Mouse (Mus musculus) liver, postnatal 0 days (tissue): ENCODE data around the gene Gse1.

Source experiments
- CTCF ChIP-seq: sonication (generic); IDR thresholded peaks from 2 replicates; pipeline ENCODE4 v1.5.1; 2016; ENCODE audit warnings: antibody characterized with exemption, low read depth
- EP300 ChIP-seq: IDR thresholded peaks from 2 replicates; pipeline ENCODE4 v1.6.1; 2016; ENCODE audit warnings: antibody characterized with exemption, low read depth, mild to moderate bottlenecking

- no peak for TF ChIP-seq CTCF
- no peak for TF ChIP-seq EP300
Observed at GRCm38 (mm10) chr8:120298601-120299532, 70.6 kb downstream of the Gse1 start.
